Mouse (Mus musculus): ENCODE data around the gene Ccnt1. TPM values are rescaled to one million over a fixed set of nuclear protein-coding genes. Genes with fewer than 3 reads are reported as not detected.

Ccnt1 gene
- 9.7 and 16.1 TPM in 2 replicates for polyA plus RNA-seq (2012; rRNA removed; ENCODE audit: low replicate concordance)

DNA sequence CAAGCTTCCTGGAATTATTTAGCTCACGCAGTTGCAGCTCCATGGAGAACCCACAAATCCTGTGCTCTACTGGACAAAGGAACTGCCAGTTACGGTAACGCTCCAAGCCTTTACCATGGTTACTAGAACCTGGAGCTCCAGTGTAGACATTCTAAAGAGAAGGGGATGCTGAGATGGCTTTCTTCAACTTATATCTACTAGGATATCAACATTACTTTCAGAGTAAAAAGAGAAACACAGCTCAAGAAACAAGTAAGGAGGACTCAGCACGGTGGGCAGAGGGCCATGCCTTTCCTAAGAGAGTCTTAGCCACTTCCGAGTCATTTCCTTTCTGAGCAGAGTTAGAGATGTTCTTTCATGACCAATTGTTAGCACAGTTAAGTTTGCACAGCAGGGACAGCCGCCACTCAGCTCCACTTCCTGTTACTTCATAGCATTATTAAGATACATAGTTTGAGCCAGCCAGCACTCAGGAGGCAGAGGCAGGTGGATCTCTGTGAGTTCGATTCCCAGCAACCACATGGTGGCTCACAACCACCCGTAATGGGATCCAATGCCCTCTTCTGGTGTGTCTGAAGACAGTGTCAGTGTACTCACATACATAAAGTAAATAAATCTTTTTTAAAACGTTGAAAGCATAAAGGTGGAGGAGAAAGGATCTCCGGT is at the start of gene Ccnt1, which contains the start of gene 4930415O20Rik:
Gene Ccnt1, minus strand, starts transcription at position 51 of the 666 bp plus-strand sequence.
Gene 4930415O20Rik, plus strand, starts transcription at position 132 of the 666 bp plus-strand sequence.

DNA sequence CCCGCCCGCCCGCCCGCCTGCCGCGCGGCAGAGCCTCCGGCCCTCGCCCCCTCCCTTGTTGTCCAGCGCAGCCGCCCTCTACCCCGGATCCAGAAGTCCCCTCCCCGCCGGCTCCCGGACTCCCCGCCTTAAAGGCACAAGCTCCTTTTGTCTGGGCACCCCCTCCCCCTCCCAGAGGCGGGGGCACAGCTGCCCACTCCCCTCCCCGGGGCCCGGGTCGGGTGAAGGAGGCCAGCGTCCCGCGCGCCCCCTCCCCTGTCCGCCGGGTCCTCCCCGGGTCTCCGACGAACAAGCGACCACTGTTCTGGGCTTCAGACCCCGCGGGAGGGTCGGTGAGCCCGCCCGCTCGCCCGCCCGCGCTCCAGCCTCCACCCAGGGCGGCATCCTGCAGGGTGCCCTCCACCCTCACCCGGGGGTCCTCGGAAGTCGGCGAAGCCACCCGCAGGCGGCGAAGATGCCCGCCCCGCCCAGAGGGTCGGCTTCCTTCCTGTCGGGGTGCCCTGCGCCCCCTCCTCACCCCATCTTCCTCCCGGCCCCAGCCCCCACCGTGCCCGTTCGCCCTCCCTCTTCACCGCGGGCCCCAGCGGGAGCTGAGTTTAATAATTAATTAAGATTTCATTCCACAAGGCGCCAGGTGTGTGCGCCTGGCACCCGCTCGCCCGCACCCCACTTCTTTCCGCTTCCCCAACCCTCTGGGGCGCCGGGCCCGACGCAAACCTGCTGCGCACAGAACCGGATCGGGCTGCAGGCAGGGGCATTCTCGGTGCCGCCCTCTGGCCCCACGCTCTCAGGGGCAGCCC is 38.8 kb upstream of the Ccnt1 start, which contains the start of gene Adcy6:
Gene Adcy6, minus strand, starts transcription at position 746 of the 800 bp plus-strand sequence.

DNA sequence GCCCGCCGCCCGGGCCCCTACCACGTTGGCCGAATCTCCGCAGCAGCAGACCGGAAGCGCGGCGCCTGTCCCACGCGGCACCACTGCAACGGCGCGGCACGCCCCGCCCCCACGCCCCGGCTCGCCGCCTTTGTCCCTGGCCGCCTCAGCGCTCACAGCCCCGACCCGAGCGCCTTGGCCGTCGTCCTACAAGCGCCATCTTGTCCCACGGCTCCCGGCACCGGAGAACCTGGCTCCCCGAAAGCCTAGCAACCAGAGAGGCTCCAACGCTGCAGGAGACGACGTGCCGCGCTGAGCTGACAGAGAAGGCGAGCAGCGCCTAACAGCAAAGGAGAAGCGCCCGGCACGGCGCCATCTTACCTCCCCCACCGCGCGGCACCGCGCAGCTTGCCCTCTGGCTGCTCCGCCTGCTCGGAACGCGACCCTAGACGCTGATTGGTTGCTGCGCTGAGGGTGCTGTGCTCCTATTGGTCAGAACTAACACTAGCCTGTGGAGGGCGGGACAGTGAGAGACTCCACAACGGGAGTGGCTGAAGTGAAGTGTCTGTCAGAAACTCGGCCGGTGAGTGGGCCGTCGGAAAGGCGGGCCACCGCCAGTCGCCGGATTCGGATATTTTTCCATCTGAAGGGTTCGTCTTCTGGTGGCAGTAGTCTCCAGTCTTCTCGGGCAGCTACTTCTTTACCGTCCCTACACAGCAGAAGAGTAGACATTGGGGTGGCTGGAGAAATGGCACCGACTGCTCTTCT is 36.7 kb downstream of the Ccnt1 start, which contains the start of gene Kansl2:
Gene Kansl2, minus strand, starts transcription at position 384 of the 747 bp plus-strand sequence.

DNA sequence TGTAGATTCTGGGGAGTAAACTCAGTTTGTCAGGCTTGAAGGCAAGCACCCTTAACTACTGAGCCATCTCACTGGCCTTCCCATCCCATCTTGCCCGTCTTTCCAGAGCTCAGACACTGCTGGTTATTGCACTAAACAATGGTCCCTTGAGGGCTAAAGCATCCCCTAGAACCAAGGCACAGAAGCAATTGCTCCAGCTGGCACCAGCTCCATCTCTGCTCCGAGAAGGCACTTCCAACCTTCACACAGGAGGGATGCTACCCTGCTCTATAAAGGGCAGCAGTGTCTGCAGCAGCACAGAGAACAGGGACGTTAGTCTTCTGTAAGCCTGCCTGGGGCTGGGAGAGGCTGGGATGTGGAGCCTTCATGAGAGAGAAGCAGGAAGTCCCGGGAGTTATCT is 78.6 kb downstream of the Ccnt1 start, which contains the start of gene Olfr279:
Gene Olfr279, plus strand, starts transcription at position 301 of the 400 bp plus-strand sequence.

Other genes starting within 250 kb of the Ccnt1 start
- gene Olfr284, start 229.9 kb downstream of the Ccnt1 start, polyA plus RNA-seq (2012; rRNA removed; ENCODE audit: low replicate concordance), result not detected in 2 replicates
- gene Olfr283, start 190.0 kb downstream of the Ccnt1 start, polyA plus RNA-seq (2012; rRNA removed; ENCODE audit: low replicate concordance), result not detected in 2 replicates
- gene Olfr282, start 139.7 kb downstream of the Ccnt1 start, polyA plus RNA-seq (2012; rRNA removed; ENCODE audit: low replicate concordance), result not detected in 2 replicates
- gene Olfr281, start 118.3 kb downstream of the Ccnt1 start, polyA plus RNA-seq (2012; rRNA removed; ENCODE audit: low replicate concordance), result not detected in 2 replicates
- gene OR5BS1P, start 101.0 kb downstream of the Ccnt1 start, polyA plus RNA-seq (2012; rRNA removed; ENCODE audit: low replicate concordance), result not detected in 2 replicates
- 0.93 TPM in 1 of 2 replicates, not detected in the other for gene Lalba, start 88.2 kb downstream of the Ccnt1 start, polyA plus RNA-seq (2012; rRNA removed; ENCODE audit: low replicate concordance)
- not detected in 2 replicates for gene Olfr279, start 78.5 kb downstream of the Ccnt1 start, polyA plus RNA-seq (2012; rRNA removed; ENCODE audit: low replicate concordance)
- 34.5 and 55.4 TPM in 2 replicates for gene Kansl2, start 36.7 kb downstream of the Ccnt1 start, polyA plus RNA-seq (2012; rRNA removed; ENCODE audit: low replicate concordance)
- gene 4930415O20Rik, start 81 bp upstream of the Ccnt1 start, polyA plus RNA-seq (2012; rRNA removed; ENCODE audit: low replicate concordance), result 0.73 TPM in 1 of 2 replicates, not detected in the other
- gene Adcy6, start 39.2 kb upstream of the Ccnt1 start, polyA plus RNA-seq (2012; rRNA removed; ENCODE audit: low replicate concordance), result 107 and 116 TPM in 2 replicates
- 21.0 and 124 TPM in 2 replicates for gene Cacnb3, start 59.9 kb upstream of the Ccnt1 start, polyA plus RNA-seq (2012; rRNA removed; ENCODE audit: low replicate concordance)
- 29.0 and 48.5 TPM in 2 replicates for gene Ddx23, start 92.0 kb upstream of the Ccnt1 start, polyA plus RNA-seq (2012; rRNA removed; ENCODE audit: low replicate concordance)
- gene Rnd1, start 106.5 kb upstream of the Ccnt1 start, polyA plus RNA-seq (2012; rRNA removed; ENCODE audit: low replicate concordance), result 4.4 and 5.4 TPM in 2 replicates
- 0.09 and 1.4 TPM in 2 replicates for gene Ccdc65, start 137.3 kb upstream of the Ccnt1 start, polyA plus RNA-seq (2012; rRNA removed; ENCODE audit: low replicate concordance)
- 8.5 and 30.4 TPM in 2 replicates for gene Fkbp11, start 157.3 kb upstream of the Ccnt1 start, polyA plus RNA-seq (2012; rRNA removed; ENCODE audit: low replicate concordance)
- gene Arf3, start 192.3 kb upstream of the Ccnt1 start, polyA plus RNA-seq (2012; rRNA removed; ENCODE audit: low replicate concordance), result 95.2 and 124 TPM in 2 replicates
- gene Wnt10b, start 207.2 kb upstream of the Ccnt1 start, polyA plus RNA-seq (2012; rRNA removed; ENCODE audit: low replicate concordance), result 1.9 and 4.5 TPM in 2 replicates
- 0.15 and 0.39 TPM in 2 replicates for gene Wnt1, start 218.9 kb upstream of the Ccnt1 start, polyA plus RNA-seq (2012; rRNA removed; ENCODE audit: low replicate concordance)
- 0.05 and 0.06 TPM in 2 replicates for gene Ddn, start 238.6 kb upstream of the Ccnt1 start, polyA plus RNA-seq (2012; rRNA removed; ENCODE audit: low replicate concordance)